Mouse (Mus musculus) layer of hippocampus, adult 11-12 months (tissue): ENCODE measurements around the gene Foxa3.
A peak's percentile ranks its signal among the peaks of the same experiment; 100 is the strongest.

ENCODE experiments used
- DNase-seq: peaks from one replicate; pipeline ENCODE4 v3.0.0; 2022; ENCODE audit warnings: low spot score

Foxa3 gene

GRCm38 (mm10) chr7:19024581-19025255, 1.4 kb upstream of the Foxa3 start:
- peak; percentile 42 for DNase-seq

GRCm38 (mm10) chr7:19024096-19024506, 763 bp upstream of the Foxa3 start, which contains the start of gene Sympk:
TSS of gene Sympk (plus strand) at chr7:19024377.
- peak; percentile 94 for DNase-seq

- DNase-seq: no peak
Observed at GRCm38 (mm10) chr7:19022189-19022958, 964 bp downstream of the Foxa3 start.

- DNase-seq: no peak
Observed at GRCm38 (mm10) chr7:19021048-19021447, 2.3 kb downstream of the Foxa3 start.

- no peak for DNase-seq
Observed at GRCm38 (mm10) chr7:19017909-19018308, 5.4 kb downstream of the Foxa3 start.

- DNase-seq: no peak
Observed at GRCm38 (mm10) chr7:19016042-19016441, 7.3 kb downstream of the Foxa3 start.

GRCm38 (mm10) chr7:19014452-19014851, 8.9 kb downstream of the Foxa3 start:
- DNase-seq: no peak

GRCm38 (mm10) chr7:19012882-19013281, 10.5 kb downstream of the Foxa3 start:
- no peak for DNase-seq

- no peak for DNase-seq
Observed at GRCm38 (mm10) chr7:19012025-19012621, 11.2 kb downstream of the Foxa3 start.

GRCm38 (mm10) chr7:19010581-19010980, 12.8 kb downstream of the Foxa3 start:
- no peak for DNase-seq

GRCm38 (mm10) chr7:19007026-19007977, 16.0 kb downstream of the Foxa3 start:
- DNase-seq: no peak

GRCm38 (mm10) chr7:19006476-19006875, 16.9 kb downstream of the Foxa3 start:
- DNase-seq: peak; percentile 92

- no peak for DNase-seq
Observed at GRCm38 (mm10) chr7:19005417-19006121, 17.8 kb downstream of the Foxa3 start.

GRCm38 (mm10) chr7:19004631-19005079, 18.7 kb downstream of the Foxa3 start:
- DNase-seq: no peak

- peak; percentile 94 for DNase-seq
Observed at GRCm38 (mm10) chr7:19003902-19004630, 19.3 kb downstream of the Foxa3 start, which contains the start of gene Irf2bp1. TSS of gene Irf2bp1 (plus strand) at chr7:19004044.

GRCm38 (mm10) chr7:19002848-19003498, 20.4 kb downstream of the Foxa3 start:
- DNase-seq: peak; percentile 84

- DNase-seq: no peak
Observed at GRCm38 (mm10) chr7:19002115-19002514, 21.2 kb downstream of the Foxa3 start.

- no peak for DNase-seq
Observed at GRCm38 (mm10) chr7:19001807-19002085, 21.6 kb downstream of the Foxa3 start.

GRCm38 (mm10) chr7:19001066-19001806, 22.1 kb downstream of the Foxa3 start:
- DNase-seq: peak; percentile 57
